Mouse (Mus musculus): ENCODE measurements around the gene Nme8. TPM values are rescaled to one million over a fixed set of nuclear protein-coding genes. Genes with fewer than 3 reads are reported as not detected.

The Nme8 gene
- polyA plus RNA-seq, 1 experiment from 2014 or later: not detected

GRCm38 (mm10) chr13:19630768-19631709 lies 66.6 kb downstream of the Nme8 start:
- no peaks in the 10 kb centered on the region for H3K9me3 ChIP-seq (replicated peaks)
- no peak overlapping the region for H3K9ac ChIP-seq
- H3K4me3 ChIP-seq (replicated peaks): no peak overlapping the region
- 94% methylated on average over 5 of the region's 5 CpGs for WGBS
- ATAC-seq (replicated peaks; ENCODE audit: low FRiP score): no peak
- no peak overlapping the region for H3K27ac ChIP-seq
- no peaks in the 10 kb centered on the region for H3K4me1 ChIP-seq
- no peaks in the 10 kb centered on the region for H3K36me3 ChIP-seq
- no peak overlapping the region for H3K4me2 ChIP-seq
- H3K27me3 ChIP-seq: no peaks in the 10 kb centered on the region

- H3K9me3 ChIP-seq (replicated peaks): no peaks in the 10 kb centered on the region
- 55% methylated on average over 1 of the region's 1 CpGs for WGBS
- ATAC-seq (replicated peaks; ENCODE audit: low FRiP score): no peak
- H3K4me2 ChIP-seq: no peak overlapping the region
- no peak overlapping the region for H3K4me3 ChIP-seq (replicated peaks)
- H3K9ac ChIP-seq: no peak overlapping the region
- H3K4me1 ChIP-seq: peaks cover 13% of the 10 kb centered on the region
- H3K27me3 ChIP-seq: peaks cover 28% of the 10 kb centered on the region
- H3K27ac ChIP-seq: no peak overlapping the region
- H3K36me3 ChIP-seq: no peaks in the 10 kb centered on the region
Measured at GRCm38 (mm10) chr13:19626473-19626872, 71.1 kb downstream of the Nme8 start.

GRCm38 (mm10) chr13:19624632-19625320 lies 72.8 kb downstream of the Nme8 start:
- no peak overlapping the region for H3K4me3 ChIP-seq (replicated peaks)
- peaks cover 13% of the 10 kb centered on the region for H3K4me1 ChIP-seq
- no peak overlapping the region for H3K9ac ChIP-seq
- H3K27ac ChIP-seq: no peak overlapping the region
- WGBS: 78% methylated on average over 11 of the region's 11 CpGs
- H3K4me2 ChIP-seq: no peak overlapping the region
- ATAC-seq (replicated peaks; ENCODE audit: low FRiP score): no peak
- peaks cover 31% of the 10 kb centered on the region for H3K27me3 ChIP-seq
- H3K9me3 ChIP-seq (replicated peaks): no peaks in the 10 kb centered on the region
- no peaks in the 10 kb centered on the region for H3K36me3 ChIP-seq

- peaks cover 13% of the 10 kb centered on the region for H3K4me1 ChIP-seq
- ATAC-seq (replicated peaks; ENCODE audit: low FRiP score): 0 out of 2 replicates have a peak, but pooled peaks have one; percentile 8
- no peak overlapping the region for H3K27ac ChIP-seq
- no peaks in the 10 kb centered on the region for H3K9me3 ChIP-seq (replicated peaks)
- no peaks in the 10 kb centered on the region for H3K36me3 ChIP-seq
- H3K9ac ChIP-seq: peak overlapping the region; percentile 39
- peak overlapping the region; percentile 94 for H3K4me2 ChIP-seq
- H3K4me3 ChIP-seq (replicated peaks): peak overlapping the region; percentile 50
- peaks cover 31% of the 10 kb centered on the region for H3K27me3 ChIP-seq
- WGBS: 24% methylated on average over 30 of the region's 30 CpGs
Measured at GRCm38 (mm10) chr13:19623228-19623905, 74.2 kb downstream of the Nme8 start.

GRCm38 (mm10) chr13:19622573-19623227 lies 74.9 kb downstream of the Nme8 start, which contains the start of gene Sfrp4:
Gene Sfrp4 (plus strand): TSS chr13:19623104.
- Histone ChIP-seq H3K9ac (peak within 1 kb of the TSS; percentile 39), H3K36me3 (no peaks in the 10 kb centered on the region), H3K27me3 (peaks cover 31% of the 10 kb centered on the region), H3K27ac (no peak within 1 kb of the TSS), H3K9me3 (replicated peaks) (no peaks in the 10 kb centered on the region), H3K4me3 (replicated peaks) (peak within 1 kb of the TSS; percentile 50), H3K4me2 (peak within 1 kb of the TSS; percentile 94), H3K4me1 (peaks cover 13% of the 10 kb centered on the region)
- 3% methylated on average over 25 of the region's 25 CpGs for WGBS
- ATAC-seq (replicated peaks; ENCODE audit: low FRiP score): peak; percentile 49; the same call in 1 of the 2 replicates

GRCm38 (mm10) chr13:19619216-19619927 lies 78.2 kb downstream of the Nme8 start, which contains the start of gene Epdr1:
Gene Epdr1 (minus strand): TSS chr13:19619927.
- H3K27ac ChIP-seq: peak within 1 kb of the TSS; percentile 68
- ATAC-seq (replicated peaks; ENCODE audit: low FRiP score): peak; percentile 89
- H3K9ac ChIP-seq: peak within 1 kb of the TSS; percentile 62
- H3K9me3 ChIP-seq (replicated peaks): no peaks in the 10 kb centered on the region
- H3K4me2 ChIP-seq: peak within 1 kb of the TSS; percentile 81
- peaks cover 13% of the 10 kb centered on the region for H3K4me1 ChIP-seq
- peak within 1 kb of the TSS; percentile 57 for H3K4me3 ChIP-seq (replicated peaks)
- no peaks in the 10 kb centered on the region for H3K36me3 ChIP-seq
- H3K27me3 ChIP-seq: peaks cover 20% of the 10 kb centered on the region
- under 1% methylated on average over 46 of the region's 46 CpGs for WGBS

- H3K4me1 ChIP-seq: peaks cover 13% of the 10 kb centered on the region
- no peaks in the 10 kb centered on the region for H3K36me3 ChIP-seq
- ATAC-seq (replicated peaks; ENCODE audit: low FRiP score): peak; percentile 65
- WGBS: 6% methylated on average over 5 of the region's 5 CpGs
- H3K27me3 ChIP-seq: peaks cover 15% of the 10 kb centered on the region
- peak overlapping the region; percentile 62 for H3K9ac ChIP-seq
- peak overlapping the region; percentile 81 for H3K4me2 ChIP-seq
- peak overlapping the region; percentile 68 for H3K27ac ChIP-seq
- H3K9me3 ChIP-seq (replicated peaks): no peaks in the 10 kb centered on the region
- H3K4me3 ChIP-seq (replicated peaks): peak overlapping the region; percentile 57
Measured at GRCm38 (mm10) chr13:19618841-19619215, 78.8 kb downstream of the Nme8 start.

GRCm38 (mm10) chr13:19618081-19618480 lies 79.5 kb downstream of the Nme8 start:
- no peaks in the 10 kb centered on the region for H3K36me3 ChIP-seq
- H3K4me1 ChIP-seq: peaks cover 7% of the 10 kb centered on the region
- no peaks in the 10 kb centered on the region for H3K9me3 ChIP-seq (replicated peaks)
- no peak overlapping the region for H3K27ac ChIP-seq
- H3K27me3 ChIP-seq: peaks cover 7% of the 10 kb centered on the region
- no peak overlapping the region for H3K4me2 ChIP-seq
- no peak overlapping the region for H3K9ac ChIP-seq
- 91% methylated on average over 4 of the region's 4 CpGs for WGBS
- H3K4me3 ChIP-seq (replicated peaks): no peak overlapping the region
- no peak for ATAC-seq (replicated peaks; ENCODE audit: low FRiP score)

GRCm38 (mm10) chr13:19614311-19614710 lies 83.3 kb downstream of the Nme8 start:
- no peaks in the 10 kb centered on the region for H3K9me3 ChIP-seq (replicated peaks)
- WGBS: 85% methylated on average over 1 of the region's 1 CpGs
- no peaks in the 10 kb centered on the region for H3K4me1 ChIP-seq
- H3K9ac ChIP-seq: no peak overlapping the region
- H3K27ac ChIP-seq: no peak overlapping the region
- H3K27me3 ChIP-seq: no peaks in the 10 kb centered on the region
- H3K36me3 ChIP-seq: no peaks in the 10 kb centered on the region
- no peak overlapping the region for H3K4me3 ChIP-seq (replicated peaks)
- no peak overlapping the region for H3K4me2 ChIP-seq
- ATAC-seq (replicated peaks; ENCODE audit: low FRiP score): no peak

- H3K9me3 ChIP-seq (replicated peaks): no peaks in the 10 kb centered on the region
- no peak overlapping the region for H3K4me3 ChIP-seq (replicated peaks)
- no peaks in the 10 kb centered on the region for H3K36me3 ChIP-seq
- H3K9ac ChIP-seq: no peak overlapping the region
- no peaks in the 10 kb centered on the region for H3K27me3 ChIP-seq
- H3K4me1 ChIP-seq: no peaks in the 10 kb centered on the region
- H3K4me2 ChIP-seq: no peak overlapping the region
- 85% methylated on average over 1 of the region's 1 CpGs for WGBS
- no peak overlapping the region for H3K27ac ChIP-seq
- ATAC-seq (replicated peaks; ENCODE audit: low FRiP score): no peak
Measured at GRCm38 (mm10) chr13:19613426-19613825, 84.2 kb downstream of the Nme8 start.

- Histone ChIP-seq H3K4me3 (replicated peaks) (no peak overlapping the region), H3K4me1 (no peaks in the 10 kb centered on the region), H3K4me2 (no peak overlapping the region), H3K9ac (no peak overlapping the region), H3K9me3 (replicated peaks) (no peaks in the 10 kb centered on the region), H3K27me3 (no peaks in the 10 kb centered on the region), H3K27ac (no peak overlapping the region), H3K36me3 (no peaks in the 10 kb centered on the region)
- WGBS: 89% methylated on average over 3 of the region's 3 CpGs
- ATAC-seq (replicated peaks; ENCODE audit: low FRiP score): no peak
Measured at GRCm38 (mm10) chr13:19612963-19613362, 84.6 kb downstream of the Nme8 start.

Data from kidney, embryonic 15.5 days (tissue).